Mouse (Mus musculus) neural tube, embryonic 12.5 days (tissue): ENCODE results near the gene Mymk. TPM values are rescaled to one million over a fixed set of nuclear protein-coding genes. Genes with fewer than 3 reads are reported as not detected.
A peak's percentile ranks its signal among the peaks of the same experiment; 100 is the strongest.

Experiments used
- ATAC-seq: fragments of 200-750 bp; cut with Nextera tagmentation; 2 replicates; pipeline ENCODE4 v1.8.0; 2017; ENCODE audit warnings: low read depth, mild to moderate bottlenecking, moderate TSS enrichment, moderate library complexity; ENCODE audit not compliant: low FRiP score
- H3K27ac ChIP-seq: fragments of 300-500 bp; sonication (generic); 2 replicates; pipeline ENCODE4 v1.5.1; 2016
- H3K27me3 ChIP-seq: fragments of 300-500 bp; sonication (generic); replicated peaks from 2 replicates; pipeline ENCODE4 v1.6.1; 2016; ENCODE audit warnings: mild to moderate bottlenecking
- H3K36me3 ChIP-seq: fragments of 300-500 bp; sonication (generic); 2 replicates; pipeline ENCODE4 v1.6.1; 2016; ENCODE audit warnings: mild to moderate bottlenecking
- H3K4me1 ChIP-seq: fragments of 300-500 bp; sonication (generic); 2 replicates; pipeline ENCODE4 v1.6.1; 2016
- H3K4me2 ChIP-seq: fragments of 300-500 bp; sonication (generic); replicated peaks from 2 replicates; pipeline ENCODE4 v1.6.1; 2016; ENCODE audit warnings: mild to moderate bottlenecking
- H3K4me3 ChIP-seq: fragments of 300-500 bp; sonication (generic); 2 replicates; pipeline ENCODE4 v1.5.1; 2016
- H3K9ac ChIP-seq: fragments of 300-500 bp; sonication (generic); 2 replicates; pipeline ENCODE4 v1.6.1; 2016; ENCODE audit warnings: mild to moderate bottlenecking
- H3K9me3 ChIP-seq: fragments of 300-500 bp; sonication (generic); 2 replicates; pipeline ENCODE4 v1.6.1; 2016; ENCODE audit warnings: mild to moderate bottlenecking
- WGBS: fragments of 180-500 bp; shearing (Covaris S2); methylation state at CpG from one replicate; pipeline ENCODE4 v1.1.7; 2016; 5-methylcytosine and 5-hydroxymethylcytosine counted together
- polyA plus RNA-seq: library from polyadenylated mRNA; unstranded; fragments of >200 nt; fragmentation: Nextera tagmentation; extraction: Ambion mirVana; gene quantifications from 2 replicates; pipeline ENCODE4 v1.2.1, GENCODE M21; 2016

Gene Mymk
- polyA plus RNA-seq, 1 experiment from 2014 or later: 6.4 TPM

DNA sequence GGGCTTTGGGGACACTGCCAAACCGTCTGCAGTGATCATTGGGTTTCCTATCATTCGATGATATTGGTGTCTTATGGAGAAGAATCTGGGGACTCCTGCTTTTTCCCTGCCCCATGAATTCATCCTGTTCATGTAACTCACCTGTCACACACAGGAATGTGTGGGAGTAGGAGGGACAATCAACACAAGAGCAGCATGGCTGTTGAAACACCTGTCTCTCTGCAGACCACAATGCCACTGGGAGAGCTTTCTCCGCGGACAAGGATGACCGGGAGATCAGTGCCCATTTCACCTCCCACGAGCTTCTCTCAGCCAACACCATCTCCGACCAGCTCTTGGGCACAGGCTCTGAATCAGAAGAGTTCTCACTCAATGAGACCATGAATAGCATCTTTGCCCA lies 23.2 kb upstream of the Mymk start:
- Histone ChIP-seq H3K9me3 (no peaks in the 10 kb centered on the region), H3K4me2 (no peak overlapping the region), H3K27me3 (no peaks in the 10 kb centered on the region), H3K36me3 (no peaks in the 10 kb centered on the region), H3K27ac (no peak overlapping the region), H3K9ac (no peak overlapping the region), H3K4me3 (no peak overlapping the region), H3K4me1 (peaks cover 14% of the 10 kb centered on the region)
- 95% methylated on average over 7 of the region's 7 CpGs for WGBS
- no peak for ATAC-seq

DNA sequence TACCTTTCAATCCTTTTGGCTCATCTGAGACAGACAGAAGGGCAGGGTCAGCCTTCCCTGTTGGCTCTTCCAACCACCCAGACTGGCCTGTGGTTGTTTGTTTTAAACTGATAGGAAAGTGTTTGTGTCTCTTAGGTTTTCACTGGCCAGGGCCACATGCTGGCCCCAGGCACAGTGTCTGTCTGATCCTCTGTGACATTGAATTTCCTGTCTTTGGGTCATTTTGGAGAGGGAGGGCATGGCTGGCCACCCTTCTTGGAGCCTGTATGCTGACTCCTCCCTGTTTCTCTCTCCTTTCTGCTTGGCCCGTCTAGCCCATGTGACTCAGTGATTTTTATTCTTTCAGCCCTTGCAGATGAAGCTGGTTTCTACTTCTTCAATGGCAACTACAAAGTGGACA lies 17.3 kb upstream of the Mymk start:
- H3K27ac ChIP-seq: no peak overlapping the region
- 83% methylated on average over 1 of the region's 1 CpGs for WGBS
- no peaks in the 10 kb centered on the region for H3K27me3 ChIP-seq
- no peak overlapping the region for H3K4me3 ChIP-seq
- no peak overlapping the region for H3K4me2 ChIP-seq
- H3K36me3 ChIP-seq: no peaks in the 10 kb centered on the region
- no peaks in the 10 kb centered on the region for H3K4me1 ChIP-seq
- no peak overlapping the region for H3K9ac ChIP-seq
- no peak for ATAC-seq
- no peaks in the 10 kb centered on the region for H3K9me3 ChIP-seq

DNA sequence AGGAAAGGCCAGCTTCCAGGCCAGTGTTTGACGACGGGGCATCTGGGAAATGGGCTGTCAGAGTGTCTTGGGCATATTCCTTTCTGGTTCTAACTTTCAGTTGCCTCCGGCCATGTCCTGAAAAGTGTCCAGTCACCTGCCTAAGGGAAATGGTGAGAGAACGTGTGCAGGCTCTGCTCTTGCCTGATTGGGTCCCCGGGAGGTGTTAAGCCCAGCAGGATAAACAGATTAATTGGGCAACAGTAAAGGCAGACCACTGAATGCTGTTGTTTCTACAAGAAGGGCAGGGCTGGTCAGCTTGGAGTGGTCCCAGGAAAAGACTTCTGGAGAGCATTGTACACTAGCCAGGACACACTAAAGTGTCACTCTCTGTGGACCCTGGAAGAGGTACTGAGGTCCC lies 16.7 kb upstream of the Mymk start:
- no peak for ATAC-seq
- Histone ChIP-seq H3K36me3 (no peaks in the 10 kb centered on the region), H3K4me2 (no peak overlapping the region), H3K27me3 (no peaks in the 10 kb centered on the region), H3K9ac (no peak overlapping the region), H3K27ac (no peak overlapping the region), H3K4me3 (no peak overlapping the region), H3K9me3 (no peaks in the 10 kb centered on the region), H3K4me1 (no peaks in the 10 kb centered on the region)
- WGBS: 72% methylated on average over 5 of the region's 5 CpGs

GRCm38 (mm10) chr2:27088071-27088644 lies 16.2 kb upstream of the Mymk start:
- no peak for ATAC-seq
- Histone ChIP-seq H3K9me3 (no peaks in the 10 kb centered on the region), H3K36me3 (no peaks in the 10 kb centered on the region), H3K4me3 (no peak overlapping the region), H3K27ac (no peak overlapping the region), H3K27me3 (no peaks in the 10 kb centered on the region), H3K4me2 (no peak overlapping the region), H3K4me1 (no peaks in the 10 kb centered on the region), H3K9ac (no peak overlapping the region)
- 72% methylated on average over 18 of the region's 18 CpGs for WGBS

GRCm38 (mm10) chr2:27087581-27087980 lies 15.6 kb upstream of the Mymk start:
- no peak for ATAC-seq
- Histone ChIP-seq H3K4me3 (no peak overlapping the region), H3K27ac (no peak overlapping the region), H3K36me3 (no peaks in the 10 kb centered on the region), H3K9me3 (no peaks in the 10 kb centered on the region), H3K4me2 (no peak overlapping the region), H3K27me3 (no peaks in the 10 kb centered on the region), H3K4me1 (no peaks in the 10 kb centered on the region), H3K9ac (no peak overlapping the region)
- 91% methylated on average over 5 of the region's 5 CpGs for WGBS

GRCm38 (mm10) chr2:27086483-27087010 lies 14.6 kb upstream of the Mymk start:
- ATAC-seq: no peak
- no peak overlapping the region for H3K4me3 ChIP-seq
- H3K9ac ChIP-seq: no peak overlapping the region
- no peak overlapping the region for H3K4me2 ChIP-seq
- no peak overlapping the region for H3K27ac ChIP-seq
- no peaks in the 10 kb centered on the region for H3K36me3 ChIP-seq
- 89% methylated on average over 4 of the region's 4 CpGs for WGBS
- H3K27me3 ChIP-seq: no peaks in the 10 kb centered on the region
- no peaks in the 10 kb centered on the region for H3K4me1 ChIP-seq
- H3K9me3 ChIP-seq: no peaks in the 10 kb centered on the region

DNA sequence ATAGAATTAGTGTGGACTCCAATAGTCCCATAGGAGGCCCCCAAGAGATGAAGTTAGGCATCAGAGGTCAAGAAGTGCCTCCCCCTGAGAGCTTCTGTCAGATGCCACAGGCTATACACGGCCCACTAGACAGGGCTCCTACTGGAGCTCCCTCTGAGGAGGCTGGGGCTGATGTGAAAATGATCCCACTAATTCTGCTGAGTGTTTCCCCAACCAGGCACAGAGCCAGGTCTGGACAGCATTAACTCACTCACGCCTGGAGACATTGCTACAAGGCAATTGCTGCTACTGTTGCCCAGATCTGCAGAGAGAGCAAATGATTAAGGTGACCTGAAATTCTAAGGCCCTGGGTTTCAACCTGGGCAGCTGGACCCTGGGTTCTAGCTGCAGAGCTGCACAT lies 13.8 kb upstream of the Mymk start:
- ATAC-seq: no peak
- Histone ChIP-seq H3K4me2 (no peak overlapping the region), H3K36me3 (no peaks in the 10 kb centered on the region), H3K9me3 (no peaks in the 10 kb centered on the region), H3K4me3 (no peak overlapping the region), H3K4me1 (no peaks in the 10 kb centered on the region), H3K9ac (no peak overlapping the region), H3K27ac (no peak overlapping the region), H3K27me3 (no peaks in the 10 kb centered on the region)
- 53% methylated on average over 2 of the region's 2 CpGs for WGBS

- Histone ChIP-seq H3K27ac (no peak overlapping the region), H3K27me3 (no peaks in the 10 kb centered on the region), H3K4me2 (no peak overlapping the region), H3K9ac (no peak overlapping the region), H3K4me3 (no peak overlapping the region), H3K4me1 (peaks cover 2% of the 10 kb centered on the region), H3K36me3 (no peaks in the 10 kb centered on the region), H3K9me3 (no peaks in the 10 kb centered on the region)
- 48% methylated on average over 8 of the region's 8 CpGs for WGBS
- no peak for ATAC-seq
These were observed 13.0 kb upstream of the Mymk start for GRCm38 (mm10) chr2:27084963-27085362.

DNA sequence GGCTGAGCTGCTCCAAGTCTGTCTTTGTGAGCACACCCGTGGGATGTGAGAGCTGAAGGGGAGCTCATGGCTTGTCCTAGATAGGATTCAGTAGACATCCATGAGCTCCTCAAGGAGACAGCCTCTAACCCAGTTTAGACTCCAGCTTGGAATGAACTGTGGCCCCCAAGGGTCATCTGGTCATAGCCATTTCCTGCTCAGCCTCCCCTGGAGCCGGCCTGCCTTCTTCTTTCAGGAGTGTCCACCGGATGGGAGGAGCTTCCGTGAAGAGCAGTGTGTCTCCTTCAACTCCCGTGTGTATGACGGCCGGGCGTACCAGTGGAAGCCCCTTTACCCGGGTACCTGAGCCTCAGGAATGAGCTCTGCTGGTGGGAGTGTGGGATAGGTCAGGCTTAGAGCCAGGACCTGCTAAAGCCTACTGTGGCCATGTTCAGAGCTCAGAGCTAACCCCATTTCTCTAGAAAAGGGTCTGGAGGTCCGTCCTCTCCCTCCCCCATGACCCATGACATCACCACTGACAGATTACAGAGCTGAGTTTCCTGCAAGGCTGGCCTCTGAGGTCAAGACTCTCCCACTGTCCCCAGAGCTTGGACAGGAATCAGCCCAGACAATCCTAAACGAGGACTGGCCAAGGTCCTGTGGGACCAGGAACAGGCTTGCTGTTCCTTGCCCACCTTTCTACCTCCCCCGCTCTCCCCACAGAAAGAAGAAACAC lies 11.9 kb upstream of the Mymk start:
- Histone ChIP-seq H3K27ac (no peak overlapping the region), H3K4me3 (no peak overlapping the region), H3K4me1 (peaks cover 13% of the 10 kb centered on the region), H3K9ac (no peak overlapping the region), H3K9me3 (no peaks in the 10 kb centered on the region), H3K27me3 (0 out of 2 replicates have a peak, but pooled peaks cover under 1% of the 10 kb centered on the region), H3K36me3 (no peaks in the 10 kb centered on the region), H3K4me2 (no peak overlapping the region)
- ATAC-seq: no peak
- WGBS: 74% methylated on average over 12 of the region's 12 CpGs

GRCm38 (mm10) chr2:27079649-27080048 lies 7.7 kb upstream of the Mymk start:
- H3K27me3 ChIP-seq: 0 out of 2 replicates have a peak, but pooled peaks cover 2% of the 10 kb centered on the region
- no peaks in the 10 kb centered on the region for H3K36me3 ChIP-seq
- peak overlapping the region; percentile 7; the same call in 1 of the 2 replicates for H3K4me3 ChIP-seq
- H3K4me1 ChIP-seq: peaks cover 23% of the 10 kb centered on the region
- WGBS: 63% methylated on average over 2 of the region's 2 CpGs
- no peaks in the 10 kb centered on the region for H3K9me3 ChIP-seq
- peak; percentile 57 for ATAC-seq
- H3K4me2 ChIP-seq: peak overlapping the region; percentile 44
- no peak overlapping the region for H3K9ac ChIP-seq
- no peak overlapping the region for H3K27ac ChIP-seq

DNA sequence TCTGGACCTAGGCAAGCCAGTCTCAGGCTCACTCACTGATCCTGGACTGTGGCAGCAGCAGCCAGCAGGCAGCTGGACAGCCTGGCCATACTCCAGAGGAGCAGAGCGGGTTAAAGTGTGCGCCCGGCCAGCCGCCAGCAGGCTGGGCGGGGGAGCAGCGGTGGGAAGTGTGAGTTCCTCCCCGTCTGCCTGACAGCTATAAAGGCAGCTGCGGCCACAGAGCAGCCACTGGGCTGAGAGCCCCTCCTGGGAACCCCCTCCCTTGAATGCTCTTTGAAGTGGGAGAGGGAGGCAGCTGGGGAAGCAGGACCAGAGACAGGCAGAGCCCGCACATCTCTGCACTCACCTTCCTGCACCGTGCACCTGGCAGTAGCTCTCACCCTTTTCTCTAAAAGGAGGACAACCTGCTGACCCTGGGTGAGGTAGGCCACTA lies 7.2 kb upstream of the Mymk start, which contains the start of gene Adamtsl2:
Gene Adamtsl2, plus strand, starts transcription at position 228 of the 433 bp plus-strand sequence.
- no peaks in the 10 kb centered on the region for H3K36me3 ChIP-seq
- ATAC-seq: peak; percentile 65
- H3K9ac ChIP-seq: no peak within 1 kb of the TSS
- no peaks in the 10 kb centered on the region for H3K9me3 ChIP-seq
- H3K27ac ChIP-seq: 0 out of 2 replicates have a peak within 1 kb of the TSS, but pooled peaks have one; percentile 20
- peak within 1 kb of the TSS; percentile 44 for H3K4me2 ChIP-seq
- H3K4me1 ChIP-seq: peaks cover 23% of the 10 kb centered on the region
- peak within 1 kb of the TSS; percentile 7; the same call in 1 of the 2 replicates for H3K4me3 ChIP-seq
- 2% methylated on average over 10 of the region's 10 CpGs for WGBS
- 0 out of 2 replicates have a peak, but pooled peaks cover 2% of the 10 kb centered on the region for H3K27me3 ChIP-seq

DNA sequence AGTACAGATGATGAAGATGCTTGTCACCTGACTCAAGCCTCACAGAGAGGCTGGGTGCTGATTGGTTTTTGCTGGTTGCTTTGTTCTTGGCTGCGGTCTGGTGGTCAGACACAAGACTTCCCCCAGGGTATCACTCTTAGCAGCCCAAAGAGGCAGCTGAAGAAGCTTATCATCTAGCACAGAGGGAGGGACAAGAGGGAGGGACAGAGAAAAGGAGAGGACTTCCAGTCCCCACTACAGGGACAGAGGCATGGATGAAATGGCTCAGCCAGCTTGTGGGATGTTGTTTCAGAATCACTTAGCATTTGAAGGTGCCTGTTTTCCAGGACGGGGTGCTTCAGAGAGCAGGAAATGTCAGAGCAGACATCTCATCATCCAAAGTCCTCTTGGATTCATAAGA lies 6.3 kb upstream of the Mymk start:
- Histone ChIP-seq H3K27ac (no peak overlapping the region), H3K27me3 (0 out of 2 replicates have a peak, but pooled peaks cover 2% of the 10 kb centered on the region), H3K4me3 (no peak overlapping the region), H3K9ac (no peak overlapping the region), H3K4me1 (peaks cover 23% of the 10 kb centered on the region), H3K4me2 (no peak overlapping the region), H3K9me3 (no peaks in the 10 kb centered on the region), H3K36me3 (no peaks in the 10 kb centered on the region)
- no peak for ATAC-seq
- 56% methylated on average over 2 of the region's 2 CpGs for WGBS
